Mouse (Mus musculus) liver, adult 2 months (tissue): ENCODE data around the gene Gm8374.
"Not testable (repeated sequence)": the region's sequence is repeated elsewhere in the genome, so short reads cannot be mapped to it uniquely, and the experiment has no call there.

Experiments used
- CTCF ChIP-seq: fragments of 200-500 bp; IDR thresholded peaks from 2 replicates; pipeline ENCODE4 v1.5.1; 2011; ENCODE audit warnings: low read depth, low read length, control low read depth
- POLR2A ChIP-seq: fragments of 200-500 bp; IDR thresholded peaks from 2 replicates; pipeline ENCODE4 v1.6.1; 2011; ENCODE audit warnings: low read length, control low read depth; ENCODE audit not compliant: insufficient read depth; ENCODE audit errors: extremely low read depth

- TF ChIP-seq POLR2A, CTCF: not testable (repeated sequence)
Measured at GRCm38 (mm10) chr14:7315093-7315492, 49.8 kb downstream of the Gm8374 start.
